Mouse (Mus musculus) lung, embryonic 14.5 days (tissue): ENCODE data around the gene Gm10961. TPM values are rescaled to one million over a fixed set of nuclear protein-coding genes. Genes with fewer than 3 reads are reported as not detected.
A peak's percentile ranks its signal among the peaks of the same experiment; 100 is the strongest.

Experiments used
- ATAC-seq: fragments of 200-750 bp; cut with Nextera tagmentation; 2 replicates; pipeline ENCODE4 v1.8.0; 2017; ENCODE audit warnings: mild to moderate bottlenecking, moderate TSS enrichment, moderate library complexity; ENCODE audit not compliant: insufficient read depth
- DNase-seq: peaks from one replicate; pipeline ENCODE4 v3.0.0-alpha.2; 2015
- H3K27ac ChIP-seq: fragments of 300-500 bp; sonication (generic); 2 replicates; pipeline ENCODE4 v1.5.1; 2014; ENCODE audit warnings: low read depth, mild to moderate bottlenecking, moderate library complexity
- H3K27me3 ChIP-seq: fragments of 300-500 bp; sonication (generic); 2 replicates; pipeline ENCODE4 v1.6.1; 2014; ENCODE audit warnings: low read length, control low read depth; ENCODE audit not compliant: insufficient read depth
- H3K36me3 ChIP-seq: fragments of 300-500 bp; sonication (generic); 2 replicates; pipeline ENCODE4 v1.6.1; 2014; ENCODE audit warnings: control low read depth; ENCODE audit not compliant: insufficient read depth
- H3K4me1 ChIP-seq: fragments of 300-500 bp; sonication (generic); 2 replicates; pipeline ENCODE4 v1.6.1; 2014; ENCODE audit warnings: antibody characterized with exemption, control low read depth; ENCODE audit not compliant: insufficient read depth
- H3K4me2 ChIP-seq: fragments of 300-500 bp; sonication (generic); 2 replicates; pipeline ENCODE4 v1.6.1; 2014; ENCODE audit warnings: mild to moderate bottlenecking
- H3K4me3 ChIP-seq: fragments of 300-500 bp; sonication (generic); 2 replicates; pipeline ENCODE4 v1.5.1; 2014; ENCODE audit warnings: low read depth, low read length
- H3K9ac ChIP-seq: fragments of 300-500 bp; sonication (generic); 2 replicates; pipeline ENCODE4 v1.6.1; 2014
- H3K9me3 ChIP-seq: fragments of 300-500 bp; sonication (generic); 2 replicates; pipeline ENCODE4 v1.6.1; 2016; ENCODE audit warnings: low read depth, low read length, control low read depth
- CTCF ChIP-seq: IDR thresholded peaks from 2 replicates; pipeline ENCODE4 v1.5.1; 2016; ENCODE audit warnings: antibody characterized with exemption, low read depth
- WGBS: fragments of 180-500 bp; shearing (Covaris S2); extraction: QIAGEN DNeasy Blood & Tissue Kit; methylation state at CpG from one replicate; pipeline ENCODE4 v1.1.7; 2014; 5-methylcytosine and 5-hydroxymethylcytosine counted together
- polyA plus RNA-seq: library from polyadenylated mRNA; unstranded; fragments of >200 nt; fragmentation: Nextera tagmentation; extraction: Ambion mirVana; gene quantifications from 2 replicates; pipeline ENCODE4 v1.2.1, GENCODE M21; 2014

Gene Gm10961
- polyA plus RNA-seq, 1 experiment from 2014 or later: not detected

DNA sequence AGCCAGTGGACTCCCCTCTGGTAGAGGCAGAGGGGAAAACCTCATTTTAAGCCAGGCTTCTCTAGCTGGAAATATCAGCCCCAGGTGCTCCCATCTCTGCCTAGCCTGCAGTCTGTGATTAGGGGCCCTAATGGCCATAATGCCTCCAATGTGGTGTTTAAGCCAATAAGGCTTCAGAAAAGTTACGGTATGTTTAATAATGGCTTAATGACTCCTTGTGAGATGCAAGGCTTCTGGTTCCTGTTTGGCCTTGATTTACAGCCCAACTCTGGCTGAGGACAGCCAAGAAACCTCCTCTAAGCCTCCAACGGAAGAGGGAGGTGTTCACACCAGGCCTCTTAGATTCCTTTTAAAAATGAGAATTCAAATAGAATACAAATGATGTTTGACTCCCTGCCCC lies 37.5 kb upstream of the Gm10961 start:
- peaks cover 74% of the 10 kb centered on the region for H3K27me3 ChIP-seq
- DNase-seq: no peak
- no peak overlapping the region for H3K4me2 ChIP-seq
- no peaks in the 10 kb centered on the region for H3K4me1 ChIP-seq
- H3K4me3 ChIP-seq: no peak overlapping the region
- 57% methylated on average over 2 of the region's 2 CpGs for WGBS
- H3K9ac ChIP-seq: no peak overlapping the region
- H3K36me3 ChIP-seq: no peaks in the 10 kb centered on the region
- H3K9me3 ChIP-seq: no peaks in the 10 kb centered on the region
- ATAC-seq: no peak
- no peak for TF ChIP-seq CTCF
- H3K27ac ChIP-seq: no peak overlapping the region

- Histone ChIP-seq H3K9me3 (no peaks in the 10 kb centered on the region), H3K4me3 (peak within 1 kb of the TSS; percentile 40), H3K9ac (no peak within 1 kb of the TSS; the same call in 1 of the 2 replicates), H3K27ac (no peak within 1 kb of the TSS), H3K36me3 (no peaks in the 10 kb centered on the region), H3K4me2 (peak within 1 kb of the TSS; percentile 65), H3K4me1 (no peaks in the 10 kb centered on the region), H3K27me3 (peaks cover 79% of the 10 kb centered on the region)
- under 1% methylated on average over 44 of the region's 46 CpGs for WGBS
- DNase-seq: no peak
- no peak for TF ChIP-seq CTCF
- ATAC-seq: peak; percentile 35
Observed at GRCm38 (mm10) chr3:107594662-107595263, 36.4 kb upstream of the Gm10961 start, which contains the start of gene Alx3. Gene Alx3, plus strand, starts transcription at chr3:107595031.

- Histone ChIP-seq H3K36me3 (no peaks in the 10 kb centered on the region), H3K9ac (no peak overlapping the region; the same call in 1 of the 2 replicates), H3K27ac (no peak overlapping the region), H3K27me3 (peaks cover 81% of the 10 kb centered on the region), H3K9me3 (no peaks in the 10 kb centered on the region), H3K4me3 (peak overlapping the region; percentile 40), H3K4me2 (peak overlapping the region; percentile 65), H3K4me1 (no peaks in the 10 kb centered on the region)
- DNase-seq (peak; percentile 27), ATAC-seq (peak; percentile 12; the same call in 1 of the 2 replicates)
- no peak for TF ChIP-seq CTCF
- WGBS: 1% methylated on average over 50 of the region's 50 CpGs
Observed at GRCm38 (mm10) chr3:107595264-107595937, 35.7 kb upstream of the Gm10961 start.

DNA sequence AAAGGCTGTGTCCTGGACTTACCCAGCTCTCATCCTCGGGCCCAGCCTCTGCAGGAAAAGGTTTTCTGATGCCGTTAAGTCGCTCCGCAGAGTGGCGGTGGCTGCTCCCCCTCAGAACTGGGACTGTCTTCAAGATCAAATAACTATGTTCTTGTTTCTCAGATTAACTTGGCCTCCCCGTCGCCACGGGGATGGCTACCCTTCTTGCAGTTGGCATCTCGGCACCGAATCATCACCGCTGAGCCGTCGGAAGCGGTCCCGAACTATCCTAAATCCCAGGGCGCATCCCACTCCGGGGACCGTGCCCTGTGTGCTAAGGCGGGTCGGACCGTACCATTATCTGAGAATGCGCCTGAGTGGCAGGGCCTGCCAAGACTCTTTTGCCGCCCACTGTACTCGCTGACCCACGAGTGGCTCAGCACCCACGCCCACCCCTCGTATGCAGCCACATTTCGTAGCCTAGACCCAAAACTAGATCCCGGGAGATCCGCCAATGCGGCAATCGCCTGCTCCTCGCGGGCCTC lies 35.1 kb upstream of the Gm10961 start:
- no peak for TF ChIP-seq CTCF
- H3K36me3 ChIP-seq: no peaks in the 10 kb centered on the region
- peak overlapping the region; percentile 40 for H3K4me3 ChIP-seq
- H3K4me2 ChIP-seq: peak overlapping the region; percentile 4; the same call in 1 of the 2 replicates
- H3K27me3 ChIP-seq: peaks cover 84% of the 10 kb centered on the region
- H3K9ac ChIP-seq: no peak overlapping the region
- WGBS: 1% methylated on average over 34 of the region's 34 CpGs
- H3K9me3 ChIP-seq: no peaks in the 10 kb centered on the region
- DNase-seq (peak; percentile 44), ATAC-seq (peak; percentile 11; the same call in 1 of the 2 replicates)
- H3K4me1 ChIP-seq: no peaks in the 10 kb centered on the region
- H3K27ac ChIP-seq: no peak overlapping the region

DNA sequence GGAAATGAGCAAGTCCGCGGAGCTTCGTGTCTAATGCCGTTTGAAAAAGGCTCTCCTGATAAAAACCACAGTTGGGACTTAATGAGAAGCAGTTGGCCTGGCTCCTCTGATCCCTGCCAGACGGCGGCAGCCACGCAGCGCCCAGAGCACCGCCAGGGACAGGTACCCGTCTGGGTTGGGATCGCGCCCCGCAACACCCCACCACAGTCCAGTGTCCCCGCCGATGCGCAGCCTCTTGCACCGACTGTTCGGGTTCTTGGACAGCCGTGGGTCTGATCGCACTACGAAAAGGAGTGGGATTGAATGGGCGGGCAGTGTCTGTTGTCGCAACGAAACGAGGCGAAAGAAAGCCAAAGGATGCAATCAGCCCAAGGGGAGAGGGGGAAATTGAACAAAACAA lies 34.6 kb upstream of the Gm10961 start:
- Histone ChIP-seq H3K9ac (no peak overlapping the region), H3K36me3 (no peaks in the 10 kb centered on the region), H3K27ac (no peak overlapping the region), H3K27me3 (peaks cover 89% of the 10 kb centered on the region), H3K4me1 (no peaks in the 10 kb centered on the region), H3K4me2 (no peak overlapping the region), H3K4me3 (peak overlapping the region; percentile 5; the same call in 1 of the 2 replicates), H3K9me3 (no peaks in the 10 kb centered on the region)
- ATAC-seq: no peak
- no peak for TF ChIP-seq CTCF
- peak; percentile 52 for DNase-seq
- WGBS: 1% methylated on average over 26 of the region's 26 CpGs

- Histone ChIP-seq H3K4me1 (no peaks in the 10 kb centered on the region), H3K4me3 (no peak overlapping the region), H3K9ac (no peak overlapping the region), H3K4me2 (no peak overlapping the region), H3K27me3 (peaks cover 89% of the 10 kb centered on the region), H3K27ac (no peak overlapping the region), H3K36me3 (no peaks in the 10 kb centered on the region), H3K9me3 (no peaks in the 10 kb centered on the region)
- no peak for TF ChIP-seq CTCF
- ATAC-seq (no peak), DNase-seq (peak; percentile 34)
- under 1% methylated on average over 24 of the region's 24 CpGs for WGBS
Observed at GRCm38 (mm10) chr3:107597134-107597533, 34.0 kb upstream of the Gm10961 start.
